Mouse (Mus musculus) adrenal gland, postnatal 14 days (tissue): ENCODE results near the gene Gm49380. TPM values are rescaled to one million over a fixed set of nuclear protein-coding genes. Genes with fewer than 3 reads are reported as not detected.

Experiments used
- DNase-seq: peaks from one replicate; pipeline ENCODE4 v3.0.0; 2021; ENCODE audit warnings: mixed read lengths
- total RNA-seq: library from RNA; stranded (reverse); gene quantifications from 2 replicates; pipeline ENCODE4 v1.2.3, GENCODE M21; 2021

The Gm49380 gene
- total RNA-seq, 1 experiment from 2014 or later = 0.52 TPM

DNA sequence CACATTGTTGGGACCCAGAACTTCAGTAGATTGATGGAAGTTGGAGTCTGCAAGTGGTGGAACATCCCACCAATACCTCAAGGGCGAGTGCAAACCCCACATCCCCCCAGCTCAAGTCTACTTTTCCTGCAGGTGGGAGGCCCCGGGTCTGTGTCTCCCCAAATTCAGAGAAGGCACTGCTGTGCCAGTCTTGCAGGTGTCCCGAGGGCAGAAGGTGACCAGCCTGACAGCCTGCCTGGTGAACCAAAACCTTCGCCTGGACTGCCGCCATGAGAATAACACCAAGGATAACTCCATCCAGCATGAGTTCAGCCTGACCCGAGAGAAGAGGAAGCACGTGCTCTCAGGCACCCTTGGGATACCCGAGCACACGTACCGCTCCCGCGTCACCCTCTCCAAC is 66.9 kb downstream of the Gm49380 start:
- no peak for DNase-seq

DNA sequence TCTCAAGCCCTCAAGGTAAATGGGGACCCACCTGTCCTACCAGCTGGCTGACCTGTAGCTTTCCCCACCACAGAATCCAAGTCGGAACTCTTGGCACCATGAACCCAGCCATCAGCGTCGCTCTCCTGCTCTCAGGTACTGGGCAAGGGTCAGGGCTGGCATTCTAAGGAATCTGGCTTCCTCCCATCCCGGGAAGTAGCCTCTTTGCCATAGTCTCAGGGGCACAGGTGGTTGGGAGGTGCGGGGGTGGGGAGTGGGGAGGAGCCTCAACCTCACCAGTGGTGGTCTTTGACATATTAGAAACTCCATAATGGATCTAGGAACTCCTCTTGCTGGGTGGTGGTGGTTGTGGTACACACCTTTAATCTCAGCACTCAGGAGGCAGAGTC is 67.4 kb downstream of the Gm49380 start:
- DNase-seq = no peak

DNA sequence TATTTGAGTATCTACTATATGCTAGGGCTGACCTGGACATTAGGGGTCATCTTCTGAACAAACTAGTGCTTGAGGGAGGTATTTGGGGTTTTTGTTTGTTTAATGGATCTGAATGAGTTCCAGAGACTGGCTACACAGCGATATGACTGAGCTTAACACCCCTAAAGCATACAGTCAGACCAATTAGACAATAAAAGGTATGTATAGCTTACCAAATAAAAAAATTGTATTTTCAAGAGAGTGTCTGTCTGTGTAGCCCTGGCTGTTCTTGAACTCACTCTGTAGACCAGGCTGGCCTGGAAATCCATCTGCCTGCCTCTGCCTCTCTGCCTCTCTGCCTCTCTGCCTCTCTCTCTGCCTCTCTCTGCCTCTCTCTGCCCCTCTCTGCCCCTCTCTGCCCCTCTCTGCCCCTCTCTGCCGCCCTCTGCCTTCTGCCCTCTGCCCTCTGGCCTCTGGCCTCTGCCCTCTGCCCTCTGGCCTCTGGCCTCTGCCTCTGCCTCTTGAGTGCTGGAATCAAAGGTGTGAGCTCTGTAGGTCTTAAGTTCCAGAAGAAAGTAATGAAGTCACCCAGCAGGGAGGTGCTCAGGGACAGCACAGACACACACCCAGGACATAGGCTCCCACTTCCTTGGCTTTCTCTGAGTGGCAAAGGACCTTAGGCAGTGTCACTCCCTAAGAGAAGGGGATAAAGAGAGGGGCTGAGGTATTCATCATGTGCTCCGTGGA is 68.0 kb downstream of the Gm49380 start:
- no peak for DNase-seq

DNA sequence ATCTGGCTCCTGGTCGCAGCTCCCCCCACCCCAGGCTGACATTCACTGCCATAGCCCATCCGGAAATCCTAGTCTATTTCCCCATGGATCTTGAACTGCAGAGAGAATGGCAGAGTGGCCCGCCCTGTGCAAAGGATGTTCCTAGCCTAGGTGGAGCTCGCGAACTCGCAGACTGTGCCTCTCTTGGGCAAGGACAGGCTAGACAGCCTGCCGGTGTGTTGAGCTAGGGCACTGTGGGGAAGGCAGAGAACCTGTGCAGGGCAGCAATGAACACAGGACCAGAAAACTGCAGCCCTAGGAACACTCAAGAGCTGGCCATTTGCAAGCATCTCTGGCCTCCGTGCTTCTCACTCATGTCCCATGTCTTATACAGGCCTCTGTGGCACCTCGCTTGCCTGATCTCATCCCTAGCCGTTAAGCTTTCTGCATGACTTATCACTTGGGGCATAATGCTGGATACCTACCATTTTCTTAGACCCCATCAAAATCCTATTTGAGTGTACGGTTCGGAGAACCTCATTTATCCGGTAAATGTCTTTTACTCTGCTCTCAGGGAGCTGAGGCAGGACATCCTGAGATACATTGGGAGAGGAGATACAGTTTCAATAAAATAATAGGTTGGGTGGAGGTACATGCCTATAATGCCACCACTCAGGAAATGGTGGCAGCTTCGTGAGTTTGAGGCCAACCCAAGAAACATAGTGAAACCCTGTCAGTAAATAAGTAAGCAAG is 68.7 kb downstream of the Gm49380 start:
- DNase-seq = no peak

DNA sequence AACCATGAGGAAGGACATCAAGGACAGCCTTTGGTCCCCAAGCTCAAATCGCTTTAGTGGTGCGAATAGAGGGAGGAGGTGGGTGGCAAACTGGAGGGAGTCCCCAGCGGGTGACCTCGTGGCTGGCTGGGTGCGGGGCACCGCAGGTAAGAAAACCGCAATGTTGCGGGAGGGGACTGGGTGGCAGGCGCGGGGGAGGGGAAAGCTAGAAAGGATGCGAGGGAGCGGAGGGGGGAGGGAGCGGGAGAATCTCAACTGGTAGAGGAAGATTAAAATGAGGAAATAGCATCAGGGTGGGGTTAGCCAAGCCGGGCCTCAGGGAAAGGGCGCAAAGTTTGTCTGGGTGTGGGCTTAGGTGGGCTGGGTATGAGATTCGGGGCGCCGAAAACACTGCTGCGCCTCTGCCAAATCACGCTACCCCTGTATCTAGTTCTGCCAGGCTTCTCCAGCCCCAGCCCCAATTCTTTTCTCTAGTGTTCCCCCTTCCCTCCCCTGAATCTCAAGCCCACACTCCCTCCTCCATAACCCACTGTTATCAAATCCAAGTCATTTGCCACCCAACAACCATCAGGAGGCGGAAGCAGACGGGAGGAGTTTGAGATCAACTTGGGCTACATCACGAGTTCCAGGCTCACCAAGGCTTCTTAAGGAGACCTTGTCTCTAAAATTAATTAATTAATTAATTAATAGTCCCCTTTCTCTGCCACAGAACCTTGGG is 69.4 kb downstream of the Gm49380 start:
- DNase-seq = peak; percentile 32

DNA sequence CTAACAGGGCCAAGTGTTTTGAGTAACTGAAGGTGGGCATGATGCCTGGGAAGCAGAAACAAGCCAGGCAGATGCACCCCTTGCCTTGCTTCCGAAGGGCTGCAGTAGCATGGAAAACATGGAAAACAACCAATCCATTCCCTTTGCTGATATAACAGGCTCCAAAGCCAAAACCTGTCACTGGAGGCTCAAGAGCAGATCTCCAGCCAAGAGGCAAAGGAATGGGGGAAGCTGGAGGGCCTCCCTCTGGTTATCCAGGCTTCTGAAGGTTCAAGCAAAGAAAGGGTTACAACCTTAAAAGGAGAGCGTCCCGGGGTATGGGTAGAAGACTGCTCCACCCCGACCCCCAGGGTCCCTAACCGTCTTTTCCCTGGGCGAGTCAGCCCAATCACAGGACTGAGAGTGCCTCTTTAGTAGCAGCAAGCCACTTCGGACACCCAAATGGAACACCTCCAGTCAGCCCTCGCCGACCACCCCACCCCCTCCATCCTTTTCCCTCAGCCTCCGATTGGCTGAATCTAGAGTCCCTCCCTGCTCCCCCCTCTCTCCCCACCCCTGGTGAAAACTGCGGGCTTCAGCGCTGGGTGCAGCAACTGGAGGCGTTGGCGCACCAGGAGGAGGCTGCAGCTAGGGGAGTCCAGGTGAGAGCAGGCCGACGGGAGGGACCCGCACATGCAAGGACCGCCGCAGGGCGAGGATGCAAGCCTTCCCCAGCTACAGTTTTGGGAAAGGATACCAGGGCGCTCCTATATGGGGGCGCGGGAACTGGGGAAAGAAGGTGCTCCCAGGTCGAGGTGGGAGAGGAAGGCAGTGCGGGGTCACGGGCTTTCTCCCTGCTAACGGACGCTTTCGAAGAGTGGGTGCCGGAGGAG is 70.2 kb downstream of the Gm49380 start, which contains the start of gene Thy1:
TSS of gene Thy1 (plus strand) at position 549 of the 872 bp plus-strand sequence.
- DNase-seq = peak; percentile 62

DNA sequence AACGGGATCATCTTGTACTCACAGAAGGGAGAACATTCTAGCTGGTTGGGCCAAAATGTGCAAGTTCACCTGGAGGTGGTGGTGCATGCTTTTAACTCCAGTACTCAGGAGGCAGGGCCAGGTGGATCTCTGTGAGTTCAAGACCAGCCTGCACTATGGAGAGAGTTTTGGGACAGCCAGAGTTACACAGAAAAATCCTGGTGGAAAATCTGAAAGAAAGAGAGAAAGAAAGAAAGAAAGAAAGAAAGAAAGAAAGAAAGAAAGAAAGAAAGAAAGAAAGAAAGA is 71.0 kb downstream of the Gm49380 start:
- DNase-seq = no peak

DNA sequence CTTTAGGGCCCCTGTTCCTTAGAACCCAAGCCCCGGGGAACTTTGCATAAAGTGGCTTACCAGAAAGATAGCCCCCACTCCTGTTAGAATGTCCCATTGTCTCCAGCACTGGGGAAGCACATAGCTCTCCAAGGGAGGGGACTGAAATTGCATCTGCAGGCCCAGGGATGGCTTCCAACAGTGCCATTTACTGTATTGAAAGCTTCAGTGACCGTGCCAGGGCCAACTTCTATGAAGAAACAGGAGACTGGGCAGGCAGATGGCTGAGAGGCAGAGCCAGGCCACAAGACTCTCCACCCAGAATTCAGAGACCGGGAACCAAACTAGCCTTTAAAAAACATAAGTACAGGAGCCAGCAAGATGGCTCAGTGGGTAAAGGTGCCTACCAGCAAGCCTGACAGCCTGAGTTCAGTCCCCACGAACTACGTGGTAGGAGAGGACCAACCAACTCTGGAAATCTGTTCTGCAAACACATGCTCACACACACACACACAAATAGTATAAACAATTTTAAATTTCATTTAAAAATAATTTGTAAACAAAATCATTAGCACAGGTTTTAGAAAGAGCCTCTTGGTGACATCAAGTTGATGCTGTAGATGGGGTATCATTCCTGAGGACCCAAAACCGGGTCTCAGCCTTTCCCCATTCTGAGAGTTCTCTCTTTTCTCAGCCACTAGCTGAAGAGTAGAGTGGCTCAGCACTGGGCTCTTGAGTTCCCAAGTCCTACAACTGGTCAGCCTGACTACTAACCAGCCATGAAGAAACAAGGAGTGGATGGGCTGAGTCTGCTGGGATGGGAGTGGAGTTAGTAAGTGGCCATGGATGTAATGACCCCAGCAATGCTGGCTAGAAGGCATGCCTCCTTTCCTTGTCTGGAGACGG is 71.5 kb downstream of the Gm49380 start:
- no peak for DNase-seq

DNA sequence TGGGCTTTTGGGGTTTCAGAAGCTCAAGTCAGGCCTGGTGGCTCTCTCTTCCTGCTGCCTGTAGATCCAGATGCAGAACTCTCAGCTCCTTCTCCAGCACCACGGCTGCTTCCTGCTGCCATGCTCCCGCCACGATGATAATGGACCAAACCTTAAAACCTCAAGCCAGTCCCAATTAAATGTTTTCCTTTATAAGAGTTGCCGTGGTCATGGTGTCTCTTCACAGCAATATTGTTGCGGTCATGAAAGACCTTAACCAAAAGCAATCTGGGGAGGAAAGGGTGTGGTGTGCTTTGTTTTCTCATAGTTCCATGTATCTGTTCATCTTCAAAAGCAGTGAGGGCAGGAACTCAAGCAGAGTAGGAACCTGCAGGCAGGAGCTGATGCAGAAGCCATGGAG is 76.2 kb downstream of the Gm49380 start:
- no peak for DNase-seq

DNA sequence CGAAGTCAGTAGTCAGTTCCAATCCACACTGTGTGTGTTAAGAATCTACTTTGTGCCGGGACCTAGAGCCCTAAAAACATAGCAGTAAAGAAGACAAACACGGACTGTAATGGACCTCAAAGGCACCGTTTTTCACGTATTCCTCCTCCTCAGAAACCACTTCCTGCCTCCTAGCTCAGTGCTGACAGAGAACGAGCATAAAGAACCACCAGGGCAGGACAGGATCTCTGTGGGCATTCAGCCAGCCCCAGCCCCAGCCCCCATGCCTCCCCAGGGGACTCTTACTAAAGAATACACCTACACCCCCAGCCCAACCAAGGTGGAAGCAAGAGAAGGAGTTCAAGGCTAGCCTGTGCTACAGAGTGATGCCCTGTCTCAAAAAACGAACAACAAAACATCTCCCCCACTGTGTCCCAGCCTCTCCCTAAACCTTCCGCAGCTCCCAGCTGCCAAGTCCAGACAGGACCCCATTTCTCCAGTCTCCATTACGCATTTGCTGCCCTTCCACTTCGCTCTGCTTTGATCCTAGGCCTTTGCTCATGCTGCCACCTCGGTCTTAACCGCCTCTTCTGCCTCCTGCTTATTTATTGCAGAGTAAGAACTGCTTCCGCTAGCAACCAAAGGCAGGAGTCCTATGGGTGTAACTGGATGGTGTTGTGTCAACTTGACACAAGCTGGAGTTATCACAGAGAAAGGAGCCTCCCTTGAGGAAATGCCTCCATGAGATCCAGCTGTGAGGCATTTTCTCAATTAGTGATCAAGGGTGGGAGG is 79.2 kb downstream of the Gm49380 start:
- DNase-seq = no peak

DNA sequence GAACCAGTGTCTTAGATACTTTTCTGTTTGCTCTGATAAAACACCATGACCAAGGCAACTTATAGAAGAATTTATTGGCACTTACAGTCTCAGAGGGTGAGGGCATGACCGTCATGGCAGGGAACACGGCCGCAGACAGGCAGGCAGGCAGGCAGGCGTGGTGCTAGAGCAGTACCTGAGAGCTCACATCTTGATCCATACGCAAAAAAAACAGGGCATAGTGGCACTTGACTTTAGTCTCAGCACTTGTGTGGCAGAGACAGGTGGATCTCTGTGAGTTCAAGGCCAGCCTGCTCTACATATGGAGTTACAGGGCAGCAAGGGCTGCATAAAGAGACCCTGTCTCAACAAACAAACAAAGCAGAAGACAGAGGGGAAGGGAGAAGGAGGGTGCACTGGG is 80.0 kb downstream of the Gm49380 start:
- no peak for DNase-seq

DNA sequence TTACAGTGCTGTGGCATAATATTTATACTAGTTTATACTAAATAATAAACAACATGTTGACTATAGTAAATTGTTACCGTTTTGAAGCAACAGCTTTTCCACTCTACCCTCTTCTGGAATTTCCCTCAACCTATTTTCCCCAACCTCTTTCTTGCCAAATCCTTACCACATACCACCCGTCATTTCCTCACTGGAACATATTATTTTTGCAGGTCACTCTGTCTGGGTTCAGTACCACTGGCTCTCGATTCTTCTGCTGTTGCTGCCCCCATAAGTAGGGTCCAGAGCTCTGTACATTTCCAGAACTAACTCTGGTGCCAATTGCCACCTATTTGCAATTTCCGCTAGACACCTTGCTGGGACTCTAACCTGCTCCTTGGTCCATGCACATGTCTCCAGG is 81.4 kb downstream of the Gm49380 start:
- no peak for DNase-seq

DNA sequence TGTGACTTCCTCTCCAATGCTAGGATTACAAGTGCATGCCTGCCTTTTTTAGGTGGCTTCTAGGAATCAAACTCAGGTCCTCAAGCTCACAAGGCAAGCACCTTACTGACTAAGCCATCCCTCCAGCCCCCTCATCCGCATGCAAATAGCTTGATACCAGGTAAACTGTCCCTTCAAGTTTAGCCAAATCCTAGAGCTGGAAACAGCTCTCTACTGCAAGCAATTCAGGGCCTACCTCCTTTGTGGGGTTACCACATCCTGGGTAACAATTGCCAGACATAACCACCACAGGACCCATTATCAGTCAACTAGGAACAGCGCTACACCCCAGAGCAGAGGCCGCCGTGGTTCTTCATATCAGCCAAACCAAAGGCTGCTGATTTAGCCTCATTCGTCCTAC is 82.2 kb downstream of the Gm49380 start:
- DNase-seq = no peak

DNA sequence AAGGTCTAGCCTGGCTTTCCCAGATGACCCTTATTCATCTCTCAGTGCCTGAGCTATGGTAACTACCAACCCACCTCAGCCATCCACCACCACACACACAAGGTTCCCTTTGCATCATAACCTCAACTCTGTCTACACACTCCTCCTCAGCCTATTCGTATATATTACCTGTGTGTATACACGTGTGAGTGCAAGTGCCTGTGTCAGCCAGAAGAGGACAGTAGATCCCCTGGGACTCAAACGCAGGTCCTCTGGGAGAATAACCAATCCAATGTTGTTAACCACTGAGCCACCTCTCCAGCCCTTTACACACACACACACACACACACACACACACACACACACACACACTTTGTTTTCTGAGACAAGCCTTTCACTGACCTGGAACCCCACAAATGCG is 82.7 kb downstream of the Gm49380 start:
- DNase-seq = no peak

DNA sequence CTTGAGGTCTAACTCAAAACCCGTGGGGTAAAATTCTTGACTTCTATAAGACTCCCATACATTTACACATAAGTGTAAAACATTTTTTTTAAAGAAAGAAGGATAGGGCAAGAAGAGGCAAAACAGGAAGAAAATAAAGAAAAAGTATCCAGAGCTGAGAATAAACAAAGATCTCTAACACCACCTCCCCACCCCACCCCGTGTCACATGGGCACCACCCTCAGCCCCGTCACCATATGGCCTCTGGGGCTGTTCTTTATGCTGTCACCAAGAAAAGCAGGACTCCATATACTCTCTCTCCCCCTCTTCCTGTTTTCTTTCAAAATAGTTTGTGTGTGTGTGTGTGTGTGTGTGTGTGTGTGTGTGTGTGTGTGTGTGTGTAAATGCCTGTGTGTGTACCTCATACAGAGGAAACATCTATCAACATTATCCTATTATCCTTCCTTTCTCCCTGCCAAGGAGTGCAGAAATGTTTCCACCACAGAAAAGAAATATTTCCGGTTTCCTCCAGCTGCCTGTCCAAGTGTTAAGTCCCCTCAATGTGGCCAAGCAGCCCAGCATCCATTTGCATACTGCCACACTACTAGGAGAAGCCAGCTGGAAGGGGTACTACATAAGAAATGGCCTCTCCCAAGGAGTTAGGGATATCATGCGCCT is 83.6 kb downstream of the Gm49380 start:
- DNase-seq = no peak

DNA sequence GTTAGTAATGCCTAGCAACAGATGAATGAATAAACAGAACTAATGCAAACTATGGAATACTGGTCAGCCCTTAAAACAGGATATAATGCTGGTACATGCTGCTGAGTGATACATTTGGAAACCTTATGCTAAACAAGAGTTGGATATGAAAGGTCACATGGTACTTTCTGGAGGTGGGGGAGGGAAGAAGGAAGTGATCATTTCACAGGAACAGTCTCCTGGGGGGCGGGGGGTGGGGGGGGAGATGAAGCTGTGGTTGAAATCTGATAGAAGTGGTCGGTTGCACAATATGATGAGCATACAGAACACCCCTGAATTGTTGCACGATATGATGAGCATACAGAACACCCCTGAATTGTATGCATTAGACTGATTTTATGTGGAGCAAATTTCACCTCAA is 89.2 kb downstream of the Gm49380 start:
- DNase-seq = no peak

DNA sequence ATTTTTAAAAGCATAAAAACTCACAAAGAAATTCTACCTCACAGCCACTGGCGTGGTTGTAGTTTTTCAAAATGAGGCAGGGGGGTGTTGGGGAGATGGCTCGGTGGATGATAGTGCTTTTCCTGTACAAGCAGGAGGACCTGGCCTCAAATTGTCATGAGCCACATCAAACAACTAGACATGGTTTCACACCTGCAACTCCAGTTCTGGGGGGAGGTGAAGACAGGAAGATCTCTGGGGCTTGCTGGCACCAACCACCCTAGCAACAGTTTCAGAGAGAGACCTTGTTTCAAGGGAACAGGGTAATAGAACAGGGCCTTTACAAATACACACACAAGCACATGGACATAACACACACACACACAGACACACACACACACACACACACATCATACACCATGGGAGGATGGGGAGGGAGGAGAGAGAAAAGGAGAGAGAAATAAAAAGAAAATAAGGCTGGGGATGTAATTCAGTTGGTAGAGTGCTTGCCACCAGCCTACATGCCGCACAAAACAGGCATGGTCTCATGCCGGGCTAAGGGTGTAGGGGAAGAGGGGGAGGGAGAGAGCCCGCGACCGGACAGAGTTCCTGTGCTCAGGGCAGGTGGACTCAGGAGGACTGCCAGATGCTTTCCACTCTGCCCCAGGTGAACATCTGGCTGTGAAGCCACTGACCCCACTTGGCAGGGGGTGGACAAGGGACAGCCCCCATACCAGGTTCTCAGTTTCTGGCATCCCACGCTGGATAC is 91.0 kb downstream of the Gm49380 start:
- no peak for DNase-seq

DNA sequence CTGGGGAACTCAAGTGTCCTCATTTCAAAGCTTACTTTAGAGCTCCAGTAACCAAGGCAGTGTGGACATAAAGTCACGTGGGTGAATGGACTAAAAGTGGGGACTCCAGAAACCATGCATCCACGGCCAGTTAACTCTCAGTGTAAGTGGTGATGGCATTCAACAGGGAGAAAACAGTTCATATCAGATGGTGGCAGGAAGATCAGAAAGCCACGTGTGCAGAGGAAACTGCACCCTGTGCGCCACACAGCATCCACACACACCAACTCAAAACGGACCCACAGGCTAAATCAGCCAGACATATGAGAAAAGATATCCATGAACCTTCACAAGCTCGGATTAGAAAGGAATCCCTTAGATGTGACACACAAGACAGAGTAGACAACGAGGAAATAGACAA is 93.3 kb downstream of the Gm49380 start:
- no peak for DNase-seq

DNA sequence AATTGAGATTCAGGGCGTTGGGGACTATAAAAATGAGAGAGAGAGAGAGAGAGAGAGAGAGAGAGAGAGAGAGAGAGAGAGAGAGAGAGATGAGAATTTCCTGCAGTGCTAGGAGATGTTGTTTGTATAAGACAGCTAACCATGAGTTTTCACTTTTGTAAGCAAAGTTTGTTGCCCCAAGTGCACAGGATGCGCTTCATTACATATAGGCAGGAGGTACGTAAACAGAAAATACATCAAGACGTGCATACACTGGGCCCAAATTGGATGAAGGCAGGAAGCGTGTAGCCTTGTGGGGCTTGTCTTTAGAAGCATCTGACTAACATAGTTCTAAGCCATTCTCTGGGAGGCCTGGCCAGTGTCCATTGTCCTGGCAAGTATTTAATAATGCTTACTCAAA is 95.5 kb downstream of the Gm49380 start:
- no peak for DNase-seq
